Mouse (Mus musculus) urinary bladder, postnatal 14 days (tissue): Measurements from ENCODE around the gene Armh2.
"Not testable (repeated sequence)": the region's sequence is repeated elsewhere in the genome, so short reads cannot be mapped to it uniquely, and the experiment has no call there.

Source experiments
- DNase-seq: peaks from one replicate; pipeline ENCODE4 v3.0.0; 2021; ENCODE audit warnings: low spot score

The Armh2 gene

GRCm38 (mm10) chr13:24757820-24758564 lies 17.0 kb downstream of the Armh2 start:
- no peak for DNase-seq

DNA sequence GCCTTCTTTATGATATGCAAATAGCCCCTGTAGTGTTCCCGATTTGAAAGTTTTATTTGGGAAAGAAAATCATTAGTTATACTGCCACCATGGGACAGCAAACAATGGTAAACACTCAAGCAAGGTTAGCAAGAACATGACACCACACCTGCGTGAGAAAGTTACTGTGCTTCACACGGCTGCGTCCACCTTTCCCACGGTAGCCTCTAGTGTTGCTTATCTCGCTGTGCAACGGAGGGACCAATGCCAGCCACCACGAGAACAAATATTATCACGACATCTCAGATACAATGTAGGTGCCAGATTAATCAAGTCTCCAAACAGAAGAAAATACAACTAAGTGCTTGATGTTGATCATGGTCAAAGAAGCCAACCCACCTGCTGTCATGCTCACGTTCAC lies 18.4 kb downstream of the Armh2 start:
- DNase-seq: no peak

DNA sequence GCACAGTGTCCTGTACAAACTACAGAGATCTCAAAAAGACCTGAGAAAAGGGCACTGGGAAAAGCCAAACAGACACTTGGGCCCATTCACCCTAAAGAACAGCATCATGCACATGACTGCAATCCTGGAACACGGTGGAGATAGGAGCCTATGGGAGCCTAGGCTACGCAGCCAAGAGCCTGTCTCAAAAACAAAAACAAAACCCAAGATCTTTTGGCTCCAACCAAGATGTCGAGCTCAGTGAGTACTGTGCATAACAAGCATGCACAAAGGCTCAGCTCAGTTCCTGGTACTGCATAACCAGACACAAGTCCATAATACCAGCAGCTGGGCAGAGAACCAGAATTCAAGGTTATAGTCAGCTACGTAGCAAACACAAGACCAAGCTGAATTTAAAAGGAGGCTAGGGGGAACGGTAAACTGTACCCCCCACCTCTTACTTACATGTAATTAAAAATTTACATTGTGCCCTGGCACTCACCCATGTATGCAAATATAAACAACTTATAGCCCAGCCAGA lies 19.4 kb downstream of the Armh2 start:
- DNase-seq: no peak

GRCm38 (mm10) chr13:24761083-24761402 lies 20.0 kb downstream of the Armh2 start:
- DNase-seq: no peak

DNA sequence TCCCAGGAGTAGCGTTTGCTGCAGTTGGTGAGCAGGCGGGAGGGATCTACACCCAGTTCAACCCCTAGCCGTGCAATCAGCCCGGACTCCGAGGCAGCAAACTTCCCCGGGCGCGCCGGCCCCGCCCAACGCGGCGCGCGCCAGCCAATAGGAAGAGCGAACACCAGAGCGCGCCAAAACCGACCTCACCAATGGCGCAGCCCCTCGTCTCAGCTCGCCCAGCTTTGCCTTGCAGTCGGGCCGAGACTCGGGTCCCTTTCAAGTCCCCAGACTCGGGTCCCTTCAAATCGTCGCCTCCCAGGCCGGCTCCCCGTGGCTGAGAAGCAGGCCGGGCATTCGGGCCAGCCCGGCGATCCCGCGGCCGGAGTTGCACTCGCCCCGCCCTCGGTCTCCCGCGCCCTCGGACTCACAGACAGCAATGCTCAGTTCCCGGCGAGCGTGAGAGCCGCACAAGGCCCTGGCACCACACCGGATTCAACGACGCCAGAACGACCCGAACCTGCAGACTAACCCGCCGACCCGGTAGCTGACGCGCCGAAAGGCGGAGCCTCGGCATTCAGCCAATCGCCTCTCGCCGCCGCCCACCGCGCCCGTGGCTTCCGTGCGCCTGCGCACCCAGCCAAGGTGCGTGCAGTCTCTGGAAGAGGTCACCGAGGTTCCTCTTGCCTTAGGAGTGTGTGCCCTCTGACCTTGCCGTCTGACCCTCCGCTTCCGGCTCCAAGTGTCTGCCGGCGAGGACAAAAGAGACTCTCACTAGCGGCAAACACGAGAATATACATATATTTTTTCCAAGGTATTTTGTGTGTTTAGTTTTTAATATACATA lies 20.6 kb downstream of the Armh2 start, which contains the start of gene Gmnn:
TSS of gene Gmnn (minus strand) at position 521 of the 825 bp plus-strand sequence.
- peak; percentile 87 for DNase-seq

GRCm38 (mm10) chr13:24762254-24762653 lies 21.2 kb downstream of the Armh2 start:
- DNase-seq: no peak

- not testable (repeated sequence) for DNase-seq
These were observed 26.8 kb downstream of the Armh2 start for GRCm38 (mm10) chr13:24767809-24768208.

GRCm38 (mm10) chr13:24771482-24771881 lies 30.4 kb downstream of the Armh2 start:
- not testable (repeated sequence) for DNase-seq

DNA sequence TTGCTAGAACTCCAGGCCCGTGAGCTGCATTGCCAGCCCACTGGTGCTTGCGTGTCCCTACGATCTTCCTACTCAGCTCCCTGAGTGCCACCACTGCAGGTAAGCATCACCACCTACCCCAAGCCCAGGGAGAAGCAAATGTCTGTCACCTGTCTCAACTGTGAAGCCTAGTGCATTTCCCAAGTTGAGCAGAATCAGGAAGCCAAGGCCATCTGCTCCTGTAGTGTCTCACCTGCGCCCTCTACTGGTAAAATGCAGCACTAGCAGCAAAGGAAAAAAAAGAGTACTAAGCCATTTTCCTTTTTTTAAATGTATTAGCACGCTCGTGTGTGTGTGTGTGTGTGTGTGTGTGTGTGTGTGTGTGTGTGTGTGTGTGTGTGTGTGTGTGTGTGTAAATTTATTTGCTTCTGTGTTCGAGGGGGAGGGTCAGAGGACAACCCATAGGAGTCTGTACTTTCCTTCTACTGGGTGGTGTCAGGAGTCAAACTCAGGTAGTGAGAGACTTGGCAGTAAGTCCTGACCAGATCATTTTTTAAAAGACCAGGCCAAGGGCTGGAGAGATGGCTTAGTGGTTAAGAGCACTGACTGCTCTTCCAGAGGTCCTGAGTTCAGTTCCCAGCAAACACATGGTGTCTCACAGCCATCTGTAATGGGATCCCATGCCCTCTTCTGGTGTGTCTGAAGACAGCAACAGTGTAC lies 35.3 kb downstream of the Armh2 start:
- peak; percentile 48 for DNase-seq

DNA sequence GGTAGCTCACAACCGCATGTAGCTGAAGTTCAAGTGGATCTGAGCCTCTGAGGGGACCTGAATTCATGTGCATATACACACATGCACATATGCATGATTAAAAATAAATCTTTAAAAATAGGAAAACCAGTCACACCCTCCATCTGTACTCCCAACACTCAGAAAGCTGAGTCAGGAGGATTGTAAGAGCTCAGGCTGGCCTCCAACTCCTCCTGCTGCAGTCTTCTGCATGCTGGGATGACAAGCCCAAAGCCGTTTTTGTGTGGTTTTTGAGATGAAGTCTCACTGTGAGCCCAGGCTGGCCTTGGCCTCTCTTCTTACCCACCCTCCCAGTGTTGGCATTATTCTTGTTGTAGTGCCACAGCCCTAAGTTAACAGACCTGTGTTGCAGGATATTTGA lies 37.0 kb downstream of the Armh2 start:
- no peak for DNase-seq

DNA sequence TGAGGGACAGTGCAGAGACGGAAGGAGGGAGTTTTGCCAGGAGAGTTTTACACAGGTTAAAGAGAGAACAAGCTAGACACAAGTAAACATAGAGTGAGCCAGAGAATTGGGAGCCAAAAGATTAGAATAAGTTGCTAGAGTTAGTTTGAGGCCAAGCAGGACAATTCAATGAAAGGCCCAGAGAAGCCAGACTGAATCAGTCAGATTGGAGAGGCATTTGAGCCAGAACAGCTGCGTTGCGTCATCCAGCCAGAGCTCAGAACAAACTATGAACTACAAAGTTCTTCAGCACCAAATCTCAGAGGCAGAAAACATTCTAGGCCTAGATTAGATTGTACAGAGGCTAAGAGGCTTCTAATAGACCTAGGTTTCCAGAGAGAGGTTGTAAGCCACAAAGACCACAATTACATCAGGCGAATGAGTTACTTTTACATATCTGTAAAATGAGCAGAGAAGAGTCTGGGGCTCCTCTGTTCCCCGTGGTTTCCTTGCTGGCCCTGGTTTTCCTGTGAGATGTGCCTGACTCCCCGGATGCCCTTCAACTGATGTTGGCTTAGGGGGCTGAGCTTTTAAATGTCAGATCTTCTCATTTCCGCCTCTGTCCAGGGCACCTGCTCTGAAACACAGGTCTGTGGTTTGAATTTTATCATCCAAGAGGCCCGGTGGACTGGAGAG lies 37.8 kb downstream of the Armh2 start:
- DNase-seq: no peak

GRCm38 (mm10) chr13:24781916-24782315 lies 40.9 kb downstream of the Armh2 start:
- peak; percentile 64 for DNase-seq

DNA sequence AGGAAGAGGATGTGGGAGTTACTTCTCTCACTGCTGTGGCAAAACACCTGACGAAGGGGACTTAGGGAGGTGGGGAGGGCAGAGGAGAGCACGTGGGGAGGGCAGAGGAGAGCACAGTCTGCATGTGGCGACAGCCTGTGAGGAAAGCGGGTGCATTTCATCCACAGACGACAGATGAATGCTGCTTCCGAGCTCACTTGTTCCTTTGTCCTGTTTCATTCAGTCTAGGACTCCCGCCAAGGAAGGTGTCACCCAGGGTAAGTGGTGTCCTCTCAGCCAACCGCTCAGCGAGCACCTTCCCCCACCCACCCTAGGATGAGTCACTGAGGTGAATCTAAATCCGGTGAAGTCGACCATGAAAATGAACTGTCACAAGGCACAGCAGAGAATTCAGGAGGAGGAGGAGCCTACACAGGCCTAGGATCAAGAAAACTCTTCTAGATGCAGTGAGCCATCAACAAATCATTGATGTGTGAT lies 45.0 kb downstream of the Armh2 start:
- DNase-seq: no peak

- no peak for DNase-seq
These were observed 46.4 kb downstream of the Armh2 start for GRCm38 (mm10) chr13:24787477-24787876.

DNA sequence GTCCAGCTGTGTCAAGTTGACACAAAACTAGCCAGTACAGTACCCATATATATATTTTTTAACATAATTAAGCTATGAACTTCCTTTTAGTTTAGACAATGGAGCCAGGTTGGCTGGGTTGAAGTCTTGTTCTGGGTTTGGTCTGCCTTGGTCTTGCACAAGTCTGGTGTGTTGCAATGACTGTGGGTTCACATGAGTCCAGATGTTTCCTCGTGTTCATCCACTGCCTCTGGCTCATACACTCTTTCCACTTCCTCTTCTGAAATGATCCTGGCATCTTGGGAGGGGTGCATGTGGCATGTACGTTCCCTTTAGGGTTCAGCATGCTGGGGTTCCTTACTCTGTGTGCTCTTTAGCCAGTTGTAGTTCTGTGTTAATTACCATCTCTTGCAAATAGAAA lies 50.3 kb downstream of the Armh2 start:
- DNase-seq: peak; percentile 20

DNA sequence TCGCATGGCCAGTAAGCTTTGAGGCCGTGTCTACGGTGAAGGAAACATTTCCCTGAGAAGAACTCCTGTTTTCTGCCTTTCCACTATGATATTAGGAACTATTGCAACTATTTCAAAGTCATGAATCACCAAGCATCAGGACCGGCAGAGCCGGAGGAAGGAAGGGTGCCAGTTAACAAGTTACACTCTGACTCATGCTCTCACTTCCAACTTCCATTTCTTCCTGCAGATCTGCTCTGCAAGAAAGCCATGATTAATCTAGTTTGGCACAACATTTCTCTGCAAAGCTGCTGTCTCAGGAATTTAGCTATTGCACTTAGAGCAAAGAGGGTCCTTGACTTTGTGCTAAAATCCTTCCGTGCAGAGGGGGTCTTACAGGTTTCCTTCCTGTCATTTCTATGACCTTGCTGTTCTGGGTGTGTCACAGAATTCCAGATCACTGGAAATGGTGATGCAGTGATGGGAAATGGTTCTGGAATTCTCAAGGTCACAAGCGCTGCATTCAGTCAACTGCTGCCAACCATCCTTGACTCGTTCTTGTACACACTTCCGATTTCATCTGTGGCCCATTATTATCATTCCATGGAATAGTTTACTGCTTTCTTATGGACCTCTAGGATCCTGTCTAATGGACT lies 51.5 kb downstream of the Armh2 start:
- DNase-seq: peak; percentile 15
